Mouse (Mus musculus): ENCODE measurements around the gene Wdr70. TPM values are rescaled to one million over a fixed set of nuclear protein-coding genes. Genes with fewer than 3 reads are reported as not detected.

Gene Wdr70
- polyA plus RNA-seq, 1 experiment from 2014 or later: 69.6 TPM

DNA sequence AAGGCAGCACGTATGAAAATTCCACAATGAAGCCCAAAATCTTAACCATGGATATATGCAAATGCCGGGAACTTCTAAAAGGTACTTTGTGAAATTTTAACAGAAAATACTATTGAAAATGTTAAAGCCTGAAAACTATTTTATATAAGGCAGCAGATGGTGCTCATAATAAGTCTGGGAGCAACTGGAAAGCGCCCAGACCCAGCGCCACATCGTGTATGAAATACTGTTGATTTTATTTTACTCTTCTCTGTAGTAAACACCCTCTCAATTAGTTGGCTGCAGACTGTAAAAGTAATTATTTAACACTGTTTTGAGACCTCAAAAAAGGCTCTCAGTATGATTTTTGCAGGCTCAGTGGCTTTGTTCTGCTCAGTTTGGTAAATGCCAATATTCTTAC lies 126.5 kb downstream of the Wdr70 start:
- Histone ChIP-seq H3K27ac (no peak overlapping the region), H3K4me2 (replicated peaks) (no peak overlapping the region), H3K27me3 (replicated peaks) (no peaks in the 10 kb centered on the region), H3K9me3 (no peaks in the 10 kb centered on the region), H3K4me1 (no peaks in the 10 kb centered on the region), H3K4me3 (no peak overlapping the region), H3K36me3 (peaks cover 6% of the 10 kb centered on the region), H3K9ac (no peak overlapping the region)
- WGBS: 92% methylated on average over 5 of the region's 5 CpGs
- no peak for ATAC-seq (ENCODE audit: low FRiP score, low read depth)

DNA sequence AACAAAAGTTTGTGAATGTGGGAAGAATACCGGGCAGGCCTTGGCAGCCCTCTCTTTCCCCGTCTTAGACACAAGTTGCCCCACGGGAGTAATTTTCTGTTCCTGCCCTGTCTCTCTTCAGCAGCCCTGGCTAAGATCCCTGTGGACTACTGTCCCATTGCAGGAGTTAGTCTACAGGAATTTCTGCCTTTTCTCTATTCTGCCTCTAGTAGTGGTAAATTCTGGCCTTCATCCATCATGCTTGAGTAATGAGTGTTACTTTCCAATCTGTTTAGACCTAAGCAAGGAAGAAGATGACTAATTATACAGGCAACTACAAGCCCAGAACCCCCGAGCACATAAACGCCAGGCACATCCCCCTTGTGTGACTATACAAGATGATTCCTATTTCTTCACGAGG lies 136.2 kb downstream of the Wdr70 start:
- H3K27me3 ChIP-seq (replicated peaks): no peaks in the 10 kb centered on the region
- H3K4me3 ChIP-seq: no peak overlapping the region
- no peak overlapping the region for H3K4me2 ChIP-seq (replicated peaks)
- H3K9me3 ChIP-seq: no peaks in the 10 kb centered on the region
- no peaks in the 10 kb centered on the region for H3K36me3 ChIP-seq
- 87% methylated on average over 6 of the region's 6 CpGs for WGBS
- ATAC-seq (ENCODE audit: low FRiP score, low read depth): no peak
- H3K27ac ChIP-seq: no peak overlapping the region
- H3K9ac ChIP-seq: no peak overlapping the region
- H3K4me1 ChIP-seq: no peaks in the 10 kb centered on the region

DNA sequence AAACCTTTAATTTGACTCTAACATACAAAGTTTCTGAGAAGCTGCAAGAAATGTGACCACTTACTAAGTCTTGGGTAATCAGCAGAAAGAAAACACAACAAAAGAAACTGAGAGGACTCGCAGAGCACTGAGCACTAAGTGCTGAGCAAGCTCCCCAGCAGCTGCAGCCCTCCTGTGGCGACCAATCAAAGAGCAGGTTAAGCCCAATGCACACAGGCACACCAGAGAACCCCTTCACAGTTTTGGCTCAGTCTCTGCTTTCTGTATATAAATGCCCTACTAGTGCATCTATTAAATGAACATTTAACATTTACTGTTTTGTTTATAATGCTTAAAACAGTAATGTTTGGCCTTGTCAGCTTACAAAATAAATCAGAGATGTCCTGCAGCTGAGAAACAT lies 137.5 kb downstream of the Wdr70 start:
- Histone ChIP-seq H3K4me3 (no peak overlapping the region), H3K36me3 (no peaks in the 10 kb centered on the region), H3K9me3 (no peaks in the 10 kb centered on the region), H3K27me3 (replicated peaks) (no peaks in the 10 kb centered on the region), H3K4me2 (replicated peaks) (no peak overlapping the region), H3K27ac (no peak overlapping the region), H3K4me1 (no peaks in the 10 kb centered on the region), H3K9ac (no peak overlapping the region)
- WGBS: 26% methylated on average over 2 of the region's 2 CpGs
- ATAC-seq (ENCODE audit: low FRiP score, low read depth): peak; percentile 63; the same call in 1 of the 2 replicates

DNA sequence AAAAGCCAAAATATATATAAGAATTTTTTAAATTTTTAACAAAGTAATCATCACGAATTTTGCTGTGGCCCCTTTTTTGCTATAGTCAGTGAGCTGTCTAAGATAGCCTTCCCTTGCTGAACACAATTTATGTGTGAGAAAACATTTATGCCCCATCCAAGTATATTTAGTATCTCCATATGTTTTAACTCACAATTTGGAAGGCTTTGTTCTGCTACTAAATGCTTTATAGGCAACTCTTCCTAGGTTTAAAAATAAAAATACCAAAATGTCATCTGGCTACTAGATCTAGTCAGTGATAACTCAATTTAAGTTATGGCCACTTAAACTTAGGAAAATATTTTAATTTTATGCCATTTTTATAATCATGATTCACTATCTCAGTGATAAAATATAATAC lies 142.1 kb downstream of the Wdr70 start:
- no peak overlapping the region for H3K4me3 ChIP-seq
- no peaks in the 10 kb centered on the region for H3K4me1 ChIP-seq
- no peaks in the 10 kb centered on the region for H3K36me3 ChIP-seq
- WGBS: 82% methylated on average over 1 of the region's 1 CpGs
- ATAC-seq (ENCODE audit: low FRiP score, low read depth): no peak
- H3K9me3 ChIP-seq: no peaks in the 10 kb centered on the region
- no peak overlapping the region for H3K9ac ChIP-seq
- H3K4me2 ChIP-seq (replicated peaks): no peak overlapping the region
- no peaks in the 10 kb centered on the region for H3K27me3 ChIP-seq (replicated peaks)
- H3K27ac ChIP-seq: no peak overlapping the region

DNA sequence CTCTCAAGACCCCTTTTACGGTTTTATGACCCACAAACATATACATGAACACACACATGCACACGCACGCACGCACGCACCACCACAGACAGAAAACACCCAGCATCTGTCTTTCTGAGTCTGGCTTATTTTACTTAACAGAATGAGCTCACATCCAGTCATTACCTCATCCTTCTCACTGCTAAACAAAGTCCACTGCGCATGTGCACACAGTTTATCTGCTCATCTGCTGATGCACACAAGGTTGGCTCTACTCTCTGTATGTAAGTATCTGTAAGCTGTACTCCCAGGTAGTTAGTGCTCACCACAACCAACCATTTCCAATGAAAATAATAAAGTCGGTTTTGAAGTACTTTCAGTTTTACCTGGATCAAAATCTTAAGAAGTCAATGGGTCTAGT lies 148.4 kb downstream of the Wdr70 start:
- no peak overlapping the region for H3K9ac ChIP-seq
- no peaks in the 10 kb centered on the region for H3K36me3 ChIP-seq
- H3K4me3 ChIP-seq: no peak overlapping the region
- H3K27ac ChIP-seq: no peak overlapping the region
- 96% methylated on average over 7 of the region's 7 CpGs for WGBS
- H3K4me2 ChIP-seq (replicated peaks): no peak overlapping the region
- no peaks in the 10 kb centered on the region for H3K9me3 ChIP-seq
- no peak for ATAC-seq (ENCODE audit: low FRiP score, low read depth)
- no peaks in the 10 kb centered on the region for H3K4me1 ChIP-seq
- no peaks in the 10 kb centered on the region for H3K27me3 ChIP-seq (replicated peaks)

DNA sequence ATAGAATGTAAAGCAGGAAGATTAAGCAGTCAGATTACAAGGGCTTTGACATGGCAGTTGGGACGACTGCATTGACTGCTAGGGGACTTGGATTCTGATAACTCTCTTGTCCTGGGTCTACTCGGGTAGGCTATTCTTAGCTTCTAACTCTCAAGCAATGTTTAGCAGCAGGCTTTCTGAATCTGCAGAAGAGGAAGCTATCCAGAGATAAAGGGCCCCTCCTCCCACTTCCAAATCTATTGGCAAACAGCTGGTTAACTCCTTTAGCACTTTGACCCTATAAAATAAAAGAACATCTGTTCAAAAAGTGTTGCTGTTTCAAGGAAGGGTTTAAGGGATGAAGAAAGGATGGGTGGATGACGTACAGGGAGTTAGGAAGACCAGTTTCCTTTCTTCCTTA lies 157.3 kb downstream of the Wdr70 start:
- Histone ChIP-seq H3K27me3 (replicated peaks) (no peaks in the 10 kb centered on the region), H3K4me1 (no peaks in the 10 kb centered on the region), H3K36me3 (no peaks in the 10 kb centered on the region), H3K4me3 (no peak overlapping the region), H3K4me2 (replicated peaks) (no peak overlapping the region), H3K9me3 (no peaks in the 10 kb centered on the region), H3K27ac (no peak overlapping the region), H3K9ac (no peak overlapping the region)
- ATAC-seq (ENCODE audit: low FRiP score, low read depth): no peak
- WGBS: 70% methylated on average over 3 of the region's 3 CpGs

DNA sequence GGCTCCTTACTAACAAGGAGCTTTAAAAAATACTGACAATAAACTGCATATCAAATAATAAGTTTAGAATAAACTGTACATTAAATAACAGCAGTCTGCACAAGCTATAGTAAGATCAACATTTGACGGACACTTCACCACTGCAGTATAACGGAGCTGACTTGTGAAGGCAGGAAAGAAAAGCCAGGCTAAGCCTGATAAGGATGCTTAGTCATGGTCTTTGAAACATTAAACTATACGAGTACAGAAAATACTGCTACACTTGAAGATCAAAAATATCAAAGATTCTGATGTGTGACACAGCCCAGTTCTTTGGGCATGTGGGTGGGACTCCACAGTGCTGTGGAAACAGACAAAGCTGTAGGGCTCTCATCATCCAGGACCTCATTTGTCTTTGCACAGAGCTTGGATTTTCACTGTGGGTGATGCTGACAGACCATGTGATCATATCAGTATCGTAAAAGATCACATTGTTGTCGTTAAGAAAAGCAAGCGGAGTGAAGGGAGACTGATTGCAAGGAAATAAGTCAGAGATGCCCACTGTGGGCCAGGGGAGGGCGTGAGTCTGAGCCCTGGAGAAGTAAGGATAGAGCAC lies 163.3 kb downstream of the Wdr70 start:
- no peak for ATAC-seq (ENCODE audit: low FRiP score, low read depth)
- H3K4me1 ChIP-seq: no peaks in the 10 kb centered on the region
- WGBS: 89% methylated on average over 7 of the region's 7 CpGs
- H3K36me3 ChIP-seq: no peaks in the 10 kb centered on the region
- H3K4me2 ChIP-seq (replicated peaks): no peak overlapping the region
- no peaks in the 10 kb centered on the region for H3K9me3 ChIP-seq
- H3K27me3 ChIP-seq (replicated peaks): no peaks in the 10 kb centered on the region
- H3K9ac ChIP-seq: no peak overlapping the region
- no peak overlapping the region for H3K4me3 ChIP-seq
- H3K27ac ChIP-seq: no peak overlapping the region

DNA sequence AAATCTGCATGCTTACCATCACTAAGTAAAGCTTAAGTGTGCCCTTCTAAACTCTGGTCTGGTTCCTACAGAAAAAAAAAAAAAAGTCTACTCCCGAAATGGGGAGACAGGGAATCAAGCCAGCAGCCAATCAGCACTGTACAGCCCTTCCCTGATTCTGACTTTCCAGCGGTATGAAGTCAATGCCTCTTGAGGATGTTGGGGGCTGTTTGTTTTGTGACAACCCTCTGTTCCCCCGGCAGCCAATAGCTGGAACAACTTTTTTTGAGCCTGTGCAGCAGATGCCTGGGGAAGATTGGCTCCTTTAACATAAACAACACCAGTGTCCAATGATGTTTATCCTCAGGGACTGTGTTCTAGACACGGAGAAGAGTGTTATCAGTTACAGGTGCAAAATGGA lies 164.4 kb downstream of the Wdr70 start:
- WGBS: 63% methylated on average over 4 of the region's 4 CpGs
- Histone ChIP-seq H3K4me1 (no peaks in the 10 kb centered on the region), H3K9me3 (no peaks in the 10 kb centered on the region), H3K9ac (no peak overlapping the region), H3K36me3 (no peaks in the 10 kb centered on the region), H3K27me3 (replicated peaks) (no peaks in the 10 kb centered on the region), H3K4me2 (replicated peaks) (no peak overlapping the region), H3K4me3 (no peak overlapping the region), H3K27ac (no peak overlapping the region)
- no peak for ATAC-seq (ENCODE audit: low FRiP score, low read depth)

DNA sequence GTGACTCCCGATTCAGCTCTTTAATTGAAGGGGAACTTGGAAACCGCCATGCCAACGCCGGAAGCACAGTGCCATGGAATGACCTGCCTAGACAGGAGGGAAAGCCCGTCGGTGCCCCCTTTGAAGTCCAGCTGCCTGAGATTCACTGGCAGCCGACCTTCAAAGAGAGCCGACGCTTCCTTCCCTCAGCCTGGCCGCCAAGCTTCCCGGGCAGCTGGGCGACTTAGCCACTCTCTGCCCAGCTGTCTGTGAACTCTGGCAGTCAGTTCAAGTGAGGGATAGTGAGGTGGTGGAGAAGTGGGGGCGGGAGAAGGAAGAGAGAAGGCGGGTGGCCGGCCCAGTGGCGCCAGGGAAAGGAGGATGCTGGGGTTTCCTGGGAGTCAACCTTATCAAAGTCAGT lies 164.9 kb downstream of the Wdr70 start:
- Histone ChIP-seq H3K36me3 (no peaks in the 10 kb centered on the region), H3K27me3 (replicated peaks) (no peaks in the 10 kb centered on the region), H3K4me1 (no peaks in the 10 kb centered on the region), H3K27ac (no peak overlapping the region), H3K4me3 (no peak overlapping the region), H3K9me3 (no peaks in the 10 kb centered on the region), H3K4me2 (replicated peaks) (no peak overlapping the region), H3K9ac (no peak overlapping the region)
- WGBS: 47% methylated on average over 16 of the region's 16 CpGs
- no peak for ATAC-seq (ENCODE audit: low FRiP score, low read depth)

DNA sequence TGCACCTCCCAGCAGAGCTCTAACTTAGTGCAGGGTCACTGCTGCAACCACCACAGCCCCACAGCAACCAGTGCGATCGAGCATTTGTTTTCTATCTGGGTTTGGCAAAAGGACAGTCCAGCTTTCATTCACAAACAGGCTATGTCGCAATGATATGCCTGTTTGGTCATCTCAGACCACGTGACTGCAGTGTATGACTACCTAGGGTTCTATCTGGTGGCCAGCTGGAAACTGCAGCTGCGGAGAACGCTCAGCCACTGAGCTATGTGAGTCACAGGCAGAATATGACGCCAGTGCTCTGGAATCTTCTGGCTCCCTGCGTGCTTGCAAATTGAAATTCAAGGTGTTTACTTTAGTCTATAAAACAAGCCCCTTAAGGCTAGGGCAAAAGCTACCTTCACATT lies 167.4 kb downstream of the Wdr70 start:
- H3K9ac ChIP-seq: no peak overlapping the region
- H3K4me3 ChIP-seq: no peak overlapping the region
- no peaks in the 10 kb centered on the region for H3K9me3 ChIP-seq
- no peaks in the 10 kb centered on the region for H3K4me1 ChIP-seq
- ATAC-seq (ENCODE audit: low FRiP score, low read depth): no peak
- no peaks in the 10 kb centered on the region for H3K36me3 ChIP-seq
- 82% methylated on average over 8 of the region's 8 CpGs for WGBS
- no peaks in the 10 kb centered on the region for H3K27me3 ChIP-seq (replicated peaks)
- H3K4me2 ChIP-seq (replicated peaks): no peak overlapping the region
- no peak overlapping the region for H3K27ac ChIP-seq

DNA sequence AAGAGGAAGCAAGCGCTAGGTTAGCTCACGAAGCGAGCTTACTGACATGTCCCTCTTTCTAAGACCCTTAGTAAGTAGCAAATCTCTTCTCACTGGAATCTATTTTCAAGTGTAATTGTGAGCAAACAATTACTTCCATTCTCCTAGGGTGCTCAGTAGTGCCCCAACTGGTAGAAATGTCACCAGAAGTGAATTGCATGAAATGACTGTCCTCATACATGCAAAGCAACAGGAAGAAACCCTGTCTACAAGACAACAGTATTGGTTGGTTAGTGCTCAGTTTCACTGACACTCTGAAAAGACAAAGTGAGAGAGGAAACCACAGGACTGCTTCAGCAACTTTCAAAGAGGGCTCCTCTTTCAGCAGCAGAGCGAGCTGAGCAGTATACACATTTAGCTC lies 173.6 kb downstream of the Wdr70 start:
- Histone ChIP-seq H3K4me1 (no peaks in the 10 kb centered on the region), H3K4me3 (no peak overlapping the region), H3K9ac (no peak overlapping the region), H3K27ac (no peak overlapping the region), H3K9me3 (no peaks in the 10 kb centered on the region), H3K4me2 (replicated peaks) (no peak overlapping the region), H3K36me3 (no peaks in the 10 kb centered on the region), H3K27me3 (replicated peaks) (no peaks in the 10 kb centered on the region)
- no peak for ATAC-seq (ENCODE audit: low FRiP score, low read depth)
- WGBS: 91% methylated on average over 4 of the region's 4 CpGs

DNA sequence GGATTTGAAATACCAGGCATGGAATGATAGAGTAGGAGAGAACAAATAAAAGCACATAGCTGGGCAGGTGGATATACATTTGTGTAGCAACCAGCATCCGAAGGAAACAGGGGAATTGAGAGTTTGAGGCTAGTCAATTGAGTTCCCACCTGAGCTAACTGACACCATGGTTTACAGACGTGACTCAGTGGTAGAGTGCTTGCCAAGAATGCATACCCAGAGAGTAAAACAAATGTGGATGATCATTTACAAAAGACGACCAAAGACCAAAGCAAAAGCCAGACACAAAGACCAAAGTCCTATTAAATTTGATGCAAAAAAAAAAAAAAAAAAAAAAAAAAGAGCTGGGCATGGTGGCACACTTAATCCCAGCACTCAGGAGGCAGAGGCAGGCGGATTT lies 175.7 kb downstream of the Wdr70 start:
- no peak overlapping the region for H3K4me3 ChIP-seq
- WGBS: 88% methylated on average over 4 of the region's 4 CpGs
- H3K9ac ChIP-seq: no peak overlapping the region
- no peaks in the 10 kb centered on the region for H3K27me3 ChIP-seq (replicated peaks)
- no peaks in the 10 kb centered on the region for H3K9me3 ChIP-seq
- ATAC-seq (ENCODE audit: low FRiP score, low read depth): no peak
- H3K36me3 ChIP-seq: peaks cover 9% of the 10 kb centered on the region
- no peak overlapping the region for H3K4me2 ChIP-seq (replicated peaks)
- H3K4me1 ChIP-seq: no peaks in the 10 kb centered on the region
- no peak overlapping the region for H3K27ac ChIP-seq

DNA sequence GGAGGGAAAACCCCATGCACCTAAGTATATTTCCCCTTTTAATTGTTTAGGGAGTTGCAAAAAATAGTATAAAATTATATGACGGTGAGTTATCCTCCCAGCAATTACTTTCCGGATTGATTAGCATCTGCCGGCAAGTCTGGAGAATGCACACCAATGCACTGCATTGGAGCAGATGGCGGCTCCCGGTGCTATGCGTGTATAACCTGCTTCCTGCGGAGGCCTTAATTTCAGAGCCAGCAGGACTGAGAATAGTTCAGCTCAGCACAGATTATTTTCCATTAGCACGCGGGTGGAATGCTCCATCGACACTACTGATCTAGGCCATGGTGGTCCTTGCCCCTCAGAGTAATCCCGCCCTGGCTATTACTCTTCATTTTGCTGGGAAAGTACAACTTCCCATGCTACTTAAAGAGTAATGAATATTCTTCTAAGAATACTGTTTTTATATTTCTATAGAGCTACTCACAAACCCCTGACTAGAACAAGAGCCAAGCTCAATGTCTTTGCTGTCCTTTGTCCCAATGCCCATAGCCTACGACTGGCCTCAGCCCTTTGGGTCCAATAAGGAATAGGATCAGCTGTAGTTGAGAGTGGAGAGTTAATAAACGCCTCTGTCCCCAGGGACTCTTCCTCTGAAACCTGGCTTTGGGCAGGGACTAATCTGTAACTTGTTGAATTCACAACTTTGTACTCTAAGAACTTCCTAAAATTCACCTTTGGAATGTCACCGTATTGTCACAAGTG lies 176.5 kb downstream of the Wdr70 start:
- Histone ChIP-seq H3K27ac (no peak overlapping the region), H3K4me3 (no peak overlapping the region), H3K27me3 (replicated peaks) (no peaks in the 10 kb centered on the region), H3K36me3 (peaks cover 12% of the 10 kb centered on the region), H3K4me2 (replicated peaks) (no peak overlapping the region), H3K9ac (no peak overlapping the region), H3K4me1 (no peaks in the 10 kb centered on the region), H3K9me3 (no peaks in the 10 kb centered on the region)
- WGBS: 87% methylated on average over 14 of the region's 14 CpGs
- ATAC-seq (ENCODE audit: low FRiP score, low read depth): no peak
